ENCODE assay signal across 8 mouse cellular contexts in genomic region chr19:53087268-53088143, GRCm38 (mm10). TPM values are rescaled to one million over a fixed set of nuclear protein-coding genes. Genes with fewer than 3 reads are reported as not detected.
DNase-seq lines count a peak whose midpoint lies in the region; ATAC-seq and TF ChIP-seq lines count a peak whose summit lies in the region.

No protein-coding gene starts in this region.

- DNase-seq in lung, adult 2 months: no peak
- DNase-seq in lung, postnatal 25 days (ENCODE audit: low spot score): no peak
- peak; percentile 58 to 61 for DNase-seq in heart, adult 18-20 months
- peak; percentile 79 for DNase-seq in lung, postnatal 10 days
- no peak for DNase-seq in right cerebral cortex, postnatal 14 days
- no peak for DNase-seq in cerebellum, postnatal 36 days

- H3K9ac ChIP-seq in intestine, postnatal 0 days (ENCODE audit: low read depth, low read length): no peak overlapping the region

- H3K27ac ChIP-seq in intestine, postnatal 0 days (ENCODE audit: low read depth, low read length): peak overlapping the region; percentile 62

- no peak for TF ChIP-seq POLR2A in lung, adult 2 months (IDR thresholded peaks at IDR 0.05; ENCODE audit: borderline replicate concordance, extremely low read depth, low read depth, low read length)

- ATAC-seq in intestine, postnatal 0 days: no peak; the same call in 1 of the 2 replicates
- ATAC-seq in monocyte, adult 5-6 weeks (replicated peaks; ENCODE audit: insufficient number of reproducible peaks, low FRiP score, low TSS enrichment, poor library complexity, severe bottlenecking): no peak

- no peaks in the 10 kb centered on the region for H3K9me3 ChIP-seq in intestine, postnatal 0 days (ENCODE audit: control insufficient read depth)

- H3K4me2 ChIP-seq in intestine, postnatal 0 days (replicated peaks; ENCODE audit: low read depth): peak overlapping the region; percentile 48; the same call in 1 of the 2 replicates

- H3K4me3 ChIP-seq in lung, adult 2 months (replicated peaks; ENCODE audit: extremely low read depth, low read depth, low read length): peak overlapping the region; percentile 33
- H3K4me3 ChIP-seq in intestine, postnatal 0 days (ENCODE audit: low read depth, low read length): no peak overlapping the region

- no peak for TF ChIP-seq CTCF in lung, adult 2 months (IDR thresholded peaks at IDR 0.05; ENCODE audit: insufficient read depth, low read length)
- TF ChIP-seq CTCF in intestine, postnatal 0 days (IDR thresholded peaks at IDR 0.05; ENCODE audit: low read depth): no peak

- H3K36me3 ChIP-seq in intestine, postnatal 0 days (ENCODE audit: control insufficient read depth, insufficient read depth): no peaks in the 10 kb centered on the region

- H3K4me1 ChIP-seq in lung, adult 2 months (ENCODE audit: control insufficient read depth, insufficient read depth, low read length): peaks cover 4% of the 10 kb centered on the region
- no peaks in the 10 kb centered on the region; the same call in none of the 2 replicates for H3K4me1 ChIP-seq in intestine, postnatal 0 days (replicated peaks; ENCODE audit: control insufficient read depth, insufficient read depth, low read length)

- no peaks in the 10 kb centered on the region for H3K27me3 ChIP-seq in intestine, postnatal 0 days (replicated peaks; ENCODE audit: control insufficient read depth, insufficient read depth, low read length)

- WGBS in lung, adult 2 months: 20% methylated on average over 25 of the region's 25 CpGs
- 35% methylated on average over 25 of the region's 25 CpGs for WGBS in intestine, postnatal 0 days

RNA-seq across cellular contexts. Expression of gene Xpnpep1, which starts 47.5 kb away (rescaled TPM):
- 50.4 and 64.2 TPM in 2 replicates for polyA plus RNA-seq in lung, adult 2 months (2012; rRNA removed)
- 10 to 100 TPM; 65.2 to 73.3 TPM for total RNA-seq in heart, adult 18-20 months (2021)
- polyA plus RNA-seq in intestine, postnatal 0 days (2015; fragmentation: Nextera tagmentation; extraction: Ambion mirVana): 333 and 357 TPM in 2 replicates
- 48.5 to 69.7 TPM (median 51.8 TPM) in 3 replicates for total RNA-seq in monocyte, adult 5-6 weeks (2017)

RNA-seq across cellular contexts. Expression of gene Add3, which starts 52.7 kb away (rescaled TPM):
- 40.0 and 53.0 TPM in 2 replicates for polyA plus RNA-seq in lung, adult 2 months (2012; rRNA removed)
- total RNA-seq in heart, adult 18-20 months (2021): 10 to 100 TPM; 44.3 to 52.5 TPM
- 46.8 and 50.9 TPM in 2 replicates for polyA plus RNA-seq in intestine, postnatal 0 days (2015; fragmentation: Nextera tagmentation; extraction: Ambion mirVana)
- 301 to 321 TPM (median 307 TPM) in 3 replicates for total RNA-seq in monocyte, adult 5-6 weeks (2017)

Comparison
In these comparisons a context has a peak if more than half of its experiments do, and no peak if none do; other contexts are left out.
1. DNase-seq: peak in heart, adult 18-20 months (2 of 2) and lung, postnatal 10 days (single experiment); none in lung, adult 2 months (single experiment), lung, postnatal 25 days (single experiment), right cerebral cortex, postnatal 14 days (single experiment) and cerebellum, postnatal 36 days (0 of 2).